Mouse (Mus musculus) liver, embryonic 14.5 days (tissue): Measurements from ENCODE around the gene Siah1a. TPM values are rescaled to one million over a fixed set of nuclear protein-coding genes. Genes with fewer than 3 reads are reported as not detected.
A peak's percentile ranks its signal among the peaks of the same experiment; 100 is the strongest.

Experiments used
- ATAC-seq: fragments of 200-750 bp; cut with Nextera tagmentation; 2 replicates; pipeline ENCODE4 v1.8.0; 2017; ENCODE audit warnings: moderate number of reproducible peaks, mild to moderate bottlenecking, moderate library complexity; ENCODE audit not compliant: insufficient read depth
- DNase-seq, 3 experiments: peaks; one replicate each; pipeline ENCODE4 v3.0.0-alpha.2; 2012 to 2013; ENCODE audit warnings: low read depth in 3 of 3, low spot score in 3 of 3
- H3K27ac ChIP-seq: fragments of 300-500 bp; sonication (generic); 2 replicates; pipeline ENCODE4 v1.5.1; 2014; ENCODE audit warnings: moderate library complexity, mild to moderate bottlenecking, control low read depth, inconsistent platforms
- H3K27me3 ChIP-seq: fragments of 300-500 bp; sonication (generic); 2 replicates; pipeline ENCODE4 v1.6.1; 2014; ENCODE audit warnings: mild to moderate bottlenecking, low read length, moderate library complexity; ENCODE audit not compliant: control insufficient read depth, insufficient read depth
- H3K36me3 ChIP-seq: fragments of 300-500 bp; sonication (generic); replicated peaks from 2 replicates; pipeline ENCODE4 v1.6.1; 2014; ENCODE audit warnings: low read depth; ENCODE audit not compliant: control insufficient read depth, insufficient read depth
- H3K4me1 ChIP-seq, 2 experiments: fragments of 200-500 bp in 1 of 2; fragments of 300-500 bp in 1 of 2; sonication (generic) in 1 of 2; replicated peaks; 2 replicates each; pipeline ENCODE4 v1.6.1; 2012 to 2014; ENCODE audit warnings: antibody characterized with exemption in 1 of 2, inconsistent platforms in 1 of 2, low read length in 1 of 2; ENCODE audit not compliant: control insufficient read depth in 2 of 2, insufficient read depth in 2 of 2
- H3K4me2 ChIP-seq: fragments of 300-500 bp; sonication (generic); 2 replicates; pipeline ENCODE4 v1.6.1; 2014; ENCODE audit warnings: low read depth, mild to moderate bottlenecking, control low read depth, moderate library complexity
- H3K4me3 ChIP-seq, 2 experiments: fragments of 200-500 bp in 1 of 2; fragments of 300-500 bp in 1 of 2; sonication (generic) in 1 of 2; 2 replicates each; pipeline ENCODE4 v1.5.1; 2012 to 2014; ENCODE audit warnings: low read depth in 2 of 2, low read length in 2 of 2, mild to moderate bottlenecking in 2 of 2, control low read depth in 1 of 2, inconsistent platforms in 1 of 2, moderate library complexity in 1 of 2; ENCODE audit not compliant: insufficient read depth in 1 of 2
- H3K9ac ChIP-seq: fragments of 300-500 bp; sonication (generic); replicated peaks from 2 replicates; pipeline ENCODE4 v1.6.1; 2014; ENCODE audit warnings: mild to moderate bottlenecking, control low read depth, moderate library complexity
- H3K9me3 ChIP-seq: fragments of 300-500 bp; sonication (generic); 2 replicates; pipeline ENCODE4 v1.6.1; 2016; ENCODE audit warnings: low read length, mixed read lengths; ENCODE audit not compliant: control insufficient read depth
- CTCF ChIP-seq: IDR thresholded peaks from 2 replicates; pipeline ENCODE4 v1.5.1; 2016; ENCODE audit warnings: antibody characterized with exemption, low read depth, control low read depth
- EP300 ChIP-seq: IDR thresholded peaks from 2 replicates; pipeline ENCODE4 v1.6.1; 2016; ENCODE audit warnings: antibody characterized with exemption, low read depth
- WGBS: fragments of 180-500 bp; shearing (Covaris S2); extraction: QIAGEN DNeasy Blood & Tissue Kit; methylation state at CpG from one replicate; pipeline ENCODE4 v1.1.7; 2014; ENCODE audit not compliant: insufficient replicate concordance; 5-methylcytosine and 5-hydroxymethylcytosine counted together
- polyA plus RNA-seq, 2 experiments: library from polyadenylated mRNA; depleted of rRNA in 1 of 2; stranded (reverse) in 1 of 2; unstranded in 1 of 2; fragments of >200 nt; fragmentation: Nextera tagmentation in 1 of 2; extraction: Ambion mirVana in 1 of 2; gene quantifications; 2 replicates each; pipeline versions ENCODE4 v1.2.1 to v1.2.3; 2012 to 2014

Gene Siah1a
- polyA plus RNA-seq, 2 experiments: 9.5 to 14.0 TPM

DNA sequence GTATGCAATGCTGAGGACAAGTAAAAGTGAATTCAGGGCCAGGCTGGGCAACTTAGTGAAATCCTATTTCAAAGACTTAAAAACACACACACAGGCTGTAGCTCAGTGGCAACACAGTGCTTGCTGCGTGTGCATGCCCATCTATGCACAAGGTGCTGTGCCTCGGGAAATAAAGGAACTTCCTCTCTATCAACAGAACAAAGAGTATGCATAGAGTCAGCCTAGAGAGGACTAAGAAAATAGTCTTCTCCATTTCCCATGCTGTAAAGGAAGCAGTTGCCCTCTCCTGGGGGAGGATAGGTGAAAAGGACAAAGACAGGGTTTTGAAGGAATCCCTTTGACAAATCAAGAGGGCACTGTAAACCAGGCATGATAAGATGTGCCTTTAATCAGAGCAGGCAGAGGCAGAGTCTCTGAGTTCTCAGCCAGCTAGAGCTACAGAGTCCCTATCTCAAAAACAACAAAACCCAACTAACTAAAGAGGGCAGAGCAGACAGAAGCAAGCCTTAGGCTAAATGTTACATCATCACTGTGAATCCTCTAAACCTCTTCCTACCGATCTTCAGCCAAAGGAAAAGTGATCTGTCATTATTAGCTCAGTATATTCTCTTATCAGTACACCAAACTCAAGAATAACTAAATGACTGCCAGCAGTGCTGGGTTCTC lies 10.2 kb downstream of the Siah1a start:
- WGBS: 5% methylated on average over 3 of the region's 3 CpGs
- H3K4me2 ChIP-seq: no peak overlapping the region
- H3K9me3 ChIP-seq: no peaks in the 10 kb centered on the region
- no peak for DNase-seq
- 0 out of 2 replicates have a peak, but pooled peaks have one; percentile 35 for ATAC-seq
- no peak for TF ChIP-seq EP300
- no peak for TF ChIP-seq CTCF
- no peak overlapping the region for H3K27ac ChIP-seq
- peaks cover 0 to 16% of the 10 kb centered on the region in 2 experiments for H3K4me1 ChIP-seq
- no peaks in the 10 kb centered on the region for H3K27me3 ChIP-seq
- H3K9ac ChIP-seq: no peak overlapping the region
- H3K36me3 ChIP-seq: no peaks in the 10 kb centered on the region
- no peak overlapping the region for H3K4me3 ChIP-seq

DNA sequence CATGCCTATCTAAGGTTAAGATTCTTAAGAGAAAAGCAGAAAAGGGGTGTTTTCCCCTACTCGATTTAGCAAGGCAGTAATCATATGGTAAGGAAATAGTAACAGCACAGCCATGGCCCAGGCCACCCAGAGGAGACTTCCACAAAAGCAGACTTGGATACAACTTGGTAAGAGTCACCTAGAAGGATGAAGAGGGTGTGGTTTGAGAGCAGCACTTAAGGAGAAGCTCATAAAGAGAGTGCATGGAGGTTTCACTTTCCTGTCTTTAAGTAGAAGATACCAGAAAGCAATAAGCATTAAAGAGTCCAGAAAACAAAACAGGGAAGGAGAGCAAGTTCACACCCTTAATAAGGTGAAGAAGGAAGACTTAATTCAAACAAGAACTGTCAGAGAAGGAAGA lies 10.8 kb downstream of the Siah1a start:
- peaks cover 0 to 18% of the 10 kb centered on the region in 2 experiments for H3K4me1 ChIP-seq
- 28% methylated on average over 1 of the region's 1 CpGs for WGBS

DNA sequence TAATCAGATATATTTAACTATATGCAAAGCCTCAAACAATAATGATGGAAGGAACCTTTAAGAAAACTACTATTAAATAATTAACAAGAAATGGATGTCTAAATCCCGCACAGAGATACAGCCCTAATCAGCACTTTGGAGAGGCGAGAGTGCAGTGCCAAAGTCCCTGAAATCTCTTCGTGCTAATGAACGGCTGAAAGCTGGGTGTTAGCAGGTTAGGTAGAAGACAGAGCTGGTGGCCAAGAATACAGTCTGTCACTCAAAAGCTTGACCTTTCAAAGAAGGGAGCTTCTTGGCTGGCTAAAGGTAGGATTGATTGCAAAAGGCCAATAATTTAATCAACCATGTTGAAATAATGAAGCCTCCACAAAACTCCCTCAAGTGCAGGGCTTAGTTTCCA lies 11.6 kb downstream of the Siah1a start:
- Histone ChIP-seq H3K27me3 (no peaks in the 10 kb centered on the region), H3K36me3 (no peaks in the 10 kb centered on the region), H3K27ac (no peak overlapping the region), H3K4me2 (no peak overlapping the region), H3K9me3 (no peaks in the 10 kb centered on the region), H3K4me1 (peaks cover 0 to 18% of the 10 kb centered on the region in 2 experiments), H3K9ac (no peak overlapping the region), H3K4me3 (no peak overlapping the region)
- TF ChIP-seq EP300: no peak
- no peak for TF ChIP-seq CTCF
- ATAC-seq (no peak), DNase-seq (no peak)
- 74% methylated on average over 4 of the region's 4 CpGs for WGBS

More for the DNA sequence above, 10.8 kb downstream of the Siah1a start:
- DNase-seq (no peak), ATAC-seq (no peak)
- Histone ChIP-seq H3K27me3 (no peaks in the 10 kb centered on the region), H3K9me3 (no peaks in the 10 kb centered on the region), H3K9ac (no peak overlapping the region), H3K36me3 (no peaks in the 10 kb centered on the region), H3K27ac (no peak overlapping the region), H3K4me3 (no peak overlapping the region), H3K4me2 (no peak overlapping the region)
- TF ChIP-seq CTCF (no peak), EP300 (no peak)

DNA sequence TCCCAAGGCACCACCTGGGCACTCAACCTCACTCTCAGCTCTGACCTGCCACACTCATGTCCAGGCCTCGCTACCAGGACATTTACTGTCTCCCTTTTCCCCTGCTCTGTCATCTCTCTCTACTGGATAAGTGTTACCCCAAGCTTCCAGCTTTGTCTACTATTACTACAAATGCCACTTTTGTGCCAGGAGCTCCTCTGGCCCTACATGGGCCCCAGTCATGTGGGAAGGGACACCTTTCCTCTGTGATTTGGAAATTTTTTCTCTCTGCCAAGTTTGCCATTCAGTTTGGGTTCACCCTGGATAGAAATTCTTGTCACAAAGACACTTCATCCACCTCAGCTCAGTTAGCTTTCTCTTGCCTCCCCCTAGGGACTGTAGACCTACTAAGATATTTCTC lies 14.9 kb downstream of the Siah1a start:
- WGBS: 65% methylated on average over 1 of the region's 1 CpGs
- Histone ChIP-seq H3K27ac (no peak overlapping the region), H3K36me3 (no peaks in the 10 kb centered on the region), H3K4me2 (no peak overlapping the region), H3K4me3 (no peak overlapping the region), H3K27me3 (no peaks in the 10 kb centered on the region), H3K9me3 (no peaks in the 10 kb centered on the region), H3K4me1 (peaks cover 0 to 18% of the 10 kb centered on the region in 2 experiments), H3K9ac (no peak overlapping the region)
- DNase-seq: no peak
- no peak for TF ChIP-seq CTCF
- no peak for TF ChIP-seq EP300
- no peak for ATAC-seq

DNA sequence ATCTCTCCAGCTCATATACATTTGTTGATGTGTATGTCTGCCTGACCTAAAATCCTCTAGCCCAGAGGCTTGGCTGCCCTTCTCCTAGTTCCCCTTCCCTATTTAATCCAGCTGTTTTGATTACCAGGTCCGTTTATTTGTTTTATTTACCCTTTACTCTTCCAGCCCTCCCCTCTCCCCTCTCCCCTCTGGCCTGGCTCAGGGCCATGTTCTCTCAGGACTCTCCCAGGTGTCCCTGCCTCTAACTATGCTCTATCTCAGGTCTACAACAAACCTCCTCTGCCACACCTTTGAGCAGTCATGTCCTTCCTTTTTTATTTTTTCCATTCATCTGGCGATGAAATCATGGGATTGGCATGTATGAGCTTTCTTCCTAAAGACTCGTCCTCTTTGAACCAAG lies 15.4 kb downstream of the Siah1a start:
- TF ChIP-seq CTCF (no peak), EP300 (no peak)
- 44% methylated on average over 3 of the region's 3 CpGs for WGBS
- Histone ChIP-seq H3K4me2 (no peak overlapping the region), H3K36me3 (no peaks in the 10 kb centered on the region), H3K4me3 (no peak overlapping the region), H3K4me1 (peaks cover 0 to 12% of the 10 kb centered on the region in 2 experiments; a peak in 3 of 4 replicates), H3K9ac (no peak overlapping the region), H3K27me3 (no peaks in the 10 kb centered on the region), H3K27ac (no peak overlapping the region), H3K9me3 (no peaks in the 10 kb centered on the region)
- ATAC-seq (no peak), DNase-seq (no peak)
